Comparison of ENCODE assay signal across 8 mouse cellular contexts in genomic region chr19:5014961-5015398, GRCm38 (mm10). TPM values are rescaled to one million over a fixed set of nuclear protein-coding genes. Genes with fewer than 3 reads are reported as not detected.
DNase-seq lines count a peak whose midpoint lies in the region; ATAC-seq lines count a peak whose summit lies in the region.

No protein-coding gene starts in this region.

- WGBS in kidney, embryonic 15.5 days, result 19% methylated on average over 8 of the region's 8 CpGs
- 20% methylated on average over 8 of the region's 8 CpGs for WGBS in embryonic facial prominence, embryonic 10.5 days

- no peak overlapping the region for H3K4me2 ChIP-seq in kidney, embryonic 15.5 days

- H3K4me1 ChIP-seq in kidney, embryonic 15.5 days, result peaks cover 13% of the 10 kb centered on the region
- H3K4me1 ChIP-seq in embryonic facial prominence, embryonic 10.5 days, result peaks cover 12% of the 10 kb centered on the region

- peaks cover 5% of the 10 kb centered on the region; the same call in 1 of the 2 replicates for H3K27me3 ChIP-seq in kidney, embryonic 15.5 days
- no peaks in the 10 kb centered on the region for H3K27me3 ChIP-seq in embryonic facial prominence, embryonic 10.5 days (replicated peaks; ENCODE audit: low read depth, poor library complexity, severe bottlenecking)

- no peak for ATAC-seq in kidney, embryonic 15.5 days (replicated peaks; ENCODE audit: low FRiP score)

- H3K9me3 ChIP-seq in kidney, embryonic 15.5 days (replicated peaks), result no peaks in the 10 kb centered on the region
- H3K9me3 ChIP-seq in embryonic facial prominence, embryonic 10.5 days, result no peaks in the 10 kb centered on the region

- no peak overlapping the region for H3K4me3 ChIP-seq in kidney, embryonic 15.5 days (replicated peaks)
- no peak overlapping the region for H3K4me3 ChIP-seq in embryonic facial prominence, embryonic 10.5 days

- peak; percentile 37 for DNase-seq in kidney, adult 11 months
- peak; percentile 68 for DNase-seq in CD4-positive helper T cell, adult 2 months (ENCODE audit: low read depth, low spot score)
- DNase-seq in MEL-GATA-1-ER (ENCODE audit: extremely low read depth, low read depth), result peak; percentile 35
- DNase-seq in embryonic facial prominence, embryonic 10.5 days (ENCODE audit: low spot score), result peak; percentile 50
- DNase-seq in lung, postnatal 14 days, result peak; percentile 44
- no peak for DNase-seq in layer of hippocampus, adult 9-11 months
- no peak for DNase-seq in frontal cortex, postnatal 10 days (ENCODE audit: low spot score in 2 of 2)

- H3K36me3 ChIP-seq in kidney, embryonic 15.5 days, result no peaks in the 10 kb centered on the region
- H3K36me3 ChIP-seq in embryonic facial prominence, embryonic 10.5 days (replicated peaks), result no peaks in the 10 kb centered on the region

- no peak overlapping the region for H3K27ac ChIP-seq in kidney, embryonic 15.5 days
- no peak overlapping the region for H3K27ac ChIP-seq in embryonic facial prominence, embryonic 10.5 days (replicated peaks)

- no peak overlapping the region for H3K9ac ChIP-seq in kidney, embryonic 15.5 days

RNA-seq across cellular contexts. Expression of gene Slc29a2, which starts 8.7 kb away (rescaled TPM):
- polyA plus RNA-seq in kidney, embryonic 15.5 days (2015; fragmentation: Nextera tagmentation; extraction: Ambion mirVana), result 6.0 and 7.0 TPM in 2 replicates
- 7.1 and 8.5 TPM in 2 replicates for polyA plus RNA-seq in embryonic facial prominence, embryonic 10.5 days (2016; fragmentation: Nextera tagmentation; extraction: Ambion mirVana)

RNA-seq across cellular contexts. Expression of gene B4gat1, which starts 23.6 kb away (rescaled TPM):
- polyA plus RNA-seq in kidney, embryonic 15.5 days (2015; fragmentation: Nextera tagmentation; extraction: Ambion mirVana), result 51.0 and 51.7 TPM in 2 replicates
- 34.7 and 36.1 TPM in 2 replicates for polyA plus RNA-seq in embryonic facial prominence, embryonic 10.5 days (2016; fragmentation: Nextera tagmentation; extraction: Ambion mirVana)

RNA-seq across cellular contexts. Expression of gene AC124502.3, which starts 23.7 kb away (rescaled TPM):
- 2.1 and 2.3 TPM in 2 replicates for polyA plus RNA-seq in kidney, embryonic 15.5 days (2015; fragmentation: Nextera tagmentation; extraction: Ambion mirVana)
- 3.1 and 4.2 TPM in 2 replicates for polyA plus RNA-seq in embryonic facial prominence, embryonic 10.5 days (2016; fragmentation: Nextera tagmentation; extraction: Ambion mirVana)

RNA-seq across cellular contexts. Expression of gene Npas4, which starts 24.9 kb away (rescaled TPM):
- polyA plus RNA-seq in kidney, embryonic 15.5 days (2015; fragmentation: Nextera tagmentation; extraction: Ambion mirVana), result 0.18 TPM in 1 of 2 replicates, not detected in the other
- polyA plus RNA-seq in embryonic facial prominence, embryonic 10.5 days (2016; fragmentation: Nextera tagmentation; extraction: Ambion mirVana), result not detected in 2 replicates

RNA-seq across cellular contexts. Expression of gene Brms1, which starts 26.2 kb away (rescaled TPM):
- 44.0 and 51.6 TPM in 2 replicates for polyA plus RNA-seq in kidney, embryonic 15.5 days (2015; fragmentation: Nextera tagmentation; extraction: Ambion mirVana)
- polyA plus RNA-seq in embryonic facial prominence, embryonic 10.5 days (2016; fragmentation: Nextera tagmentation; extraction: Ambion mirVana), result 72.6 and 82.4 TPM in 2 replicates

Comparison
In these comparisons a context has a peak if more than half of its experiments do, and no peak if none do; other contexts are left out.
1. DNase-seq: peak in kidney, adult 11 months (single experiment), CD4-positive helper T cell, adult 2 months (single experiment), MEL-GATA-1-ER (single experiment), embryonic facial prominence, embryonic 10.5 days (single experiment) and lung, postnatal 14 days (single experiment); none in layer of hippocampus, adult 9-11 months (single experiment) and frontal cortex, postnatal 10 days (0 of 2).